Mouse (Mus musculus) heart, embryonic 12.5 days (tissue): Measurements from ENCODE around the gene Cep55. TPM values are rescaled to one million over a fixed set of nuclear protein-coding genes. Genes with fewer than 3 reads are reported as not detected.

Experiments used
- ATAC-seq: fragments of 200-750 bp; cut with Nextera tagmentation; 2 replicates; pipeline ENCODE4 v1.8.0; 2017; ENCODE audit warnings: moderate TSS enrichment, moderate library complexity; ENCODE audit not compliant: insufficient number of reproducible peaks, low FRiP score
- H3K27ac ChIP-seq: fragments of 300-500 bp; sonication (generic); 2 replicates; pipeline ENCODE4 v1.5.1; 2016; ENCODE audit warnings: mild to moderate bottlenecking, moderate library complexity; ENCODE audit not compliant: poor library complexity, severe bottlenecking
- H3K27me3 ChIP-seq: fragments of 300-500 bp; sonication (generic); replicated peaks from 2 replicates; pipeline ENCODE4 v1.6.1; 2016; ENCODE audit warnings: mild to moderate bottlenecking, moderate library complexity
- H3K36me3 ChIP-seq: fragments of 300-500 bp; sonication (generic); 2 replicates; pipeline ENCODE4 v1.6.1; 2016; ENCODE audit warnings: mild to moderate bottlenecking, moderate library complexity
- H3K4me1 ChIP-seq: fragments of 300-500 bp; sonication (generic); replicated peaks from 2 replicates; pipeline ENCODE4 v1.6.1; 2016; ENCODE audit warnings: mild to moderate bottlenecking
- H3K4me2 ChIP-seq: fragments of 300-500 bp; sonication (generic); 2 replicates; pipeline ENCODE4 v1.6.1; 2016; ENCODE audit warnings: mild to moderate bottlenecking, moderate library complexity
- H3K4me3 ChIP-seq: fragments of 300-500 bp; sonication (generic); 2 replicates; pipeline ENCODE4 v1.5.1; 2016; ENCODE audit warnings: mild to moderate bottlenecking
- H3K9ac ChIP-seq: fragments of 300-500 bp; sonication (generic); 2 replicates; pipeline ENCODE4 v1.6.1; 2016; ENCODE audit warnings: mild to moderate bottlenecking, moderate library complexity
- H3K9me3 ChIP-seq: fragments of 300-500 bp; sonication (generic); replicated peaks from 2 replicates; pipeline ENCODE4 v1.6.1; 2016; ENCODE audit warnings: mild to moderate bottlenecking, moderate library complexity
- WGBS: fragments of 180-500 bp; shearing (Covaris S2); methylation state at CpG from one replicate; pipeline ENCODE4 v1.1.7; 2016; 5-methylcytosine and 5-hydroxymethylcytosine counted together
- polyA plus RNA-seq: library from polyadenylated mRNA; unstranded; fragments of >200 nt; fragmentation: Nextera tagmentation; extraction: Ambion mirVana; gene quantifications from 2 replicates; pipeline ENCODE4 v1.2.1, GENCODE M21; 2016

The Cep55 gene
- polyA plus RNA-seq, 1 experiment from 2014 or later: 34.5 TPM

- no peak overlapping the region for H3K4me3 ChIP-seq
- no peak overlapping the region for H3K27ac ChIP-seq
- ATAC-seq: no peak
- no peak overlapping the region for H3K4me2 ChIP-seq
- H3K4me1 ChIP-seq: peaks cover 43% of the 10 kb centered on the region
- H3K9ac ChIP-seq: no peak overlapping the region
- no peaks in the 10 kb centered on the region for H3K9me3 ChIP-seq
- H3K36me3 ChIP-seq: no peaks in the 10 kb centered on the region
- WGBS: 84% methylated on average over 3 of the region's 3 CpGs
- H3K27me3 ChIP-seq: no peaks in the 10 kb centered on the region
These were observed 25.5 kb upstream of the Cep55 start for GRCm38 (mm10) chr19:38029292-38029691.

- H3K4me2 ChIP-seq: no peak overlapping the region
- H3K4me1 ChIP-seq: peaks cover 40% of the 10 kb centered on the region
- H3K9me3 ChIP-seq: no peaks in the 10 kb centered on the region
- H3K27me3 ChIP-seq: no peaks in the 10 kb centered on the region
- no peak overlapping the region for H3K4me3 ChIP-seq
- no peak overlapping the region for H3K9ac ChIP-seq
- ATAC-seq: no peak
- H3K36me3 ChIP-seq: no peaks in the 10 kb centered on the region
- no peak overlapping the region for H3K27ac ChIP-seq
- 69% methylated on average over 3 of the region's 3 CpGs for WGBS
These were observed 24.9 kb upstream of the Cep55 start for GRCm38 (mm10) chr19:38029871-38030270.

DNA sequence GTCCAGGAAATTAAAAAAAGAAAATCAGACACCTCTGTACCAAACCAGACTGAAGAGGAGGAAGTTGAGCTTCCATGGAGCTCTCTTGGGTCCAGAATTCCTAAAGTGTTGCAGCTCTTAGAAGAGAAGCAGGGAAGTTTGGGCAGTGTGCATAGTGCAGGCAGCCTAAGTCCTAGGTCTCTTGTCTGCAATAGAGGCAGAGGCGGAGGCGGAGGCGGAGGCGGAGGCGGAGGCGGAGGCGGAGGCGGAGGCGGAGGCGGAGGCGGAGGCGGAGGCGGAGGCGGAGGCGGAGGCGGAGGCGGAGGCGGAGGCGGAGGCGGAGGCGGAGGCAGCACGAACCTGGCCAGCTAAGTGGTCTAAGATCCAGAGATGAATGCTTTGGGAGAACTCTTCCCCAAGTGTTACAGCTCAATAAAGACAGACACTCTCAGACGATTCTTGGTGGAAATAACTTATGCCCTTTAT, 24.1 kb upstream of the Cep55 start:
- peaks cover 32% of the 10 kb centered on the region for H3K4me1 ChIP-seq
- H3K4me3 ChIP-seq: no peak overlapping the region

GRCm38 (mm10) chr19:38031144-38031543, 23.7 kb upstream of the Cep55 start:
- H3K36me3 ChIP-seq: no peaks in the 10 kb centered on the region
- peaks cover 28% of the 10 kb centered on the region for H3K4me1 ChIP-seq
- no peak overlapping the region for H3K4me3 ChIP-seq
- H3K9me3 ChIP-seq: no peaks in the 10 kb centered on the region
- H3K9ac ChIP-seq: no peak overlapping the region
- peak overlapping the region; percentile 38 for H3K4me2 ChIP-seq
- ATAC-seq: no peak
- 50% methylated on average over 9 of the region's 9 CpGs for WGBS
- no peak overlapping the region for H3K27ac ChIP-seq
- H3K27me3 ChIP-seq: no peaks in the 10 kb centered on the region

More for the DNA sequence above, 24.1 kb upstream of the Cep55 start:
- H3K36me3 ChIP-seq: no peaks in the 10 kb centered on the region
- no peaks in the 10 kb centered on the region for H3K9me3 ChIP-seq
- no peaks in the 10 kb centered on the region for H3K27me3 ChIP-seq
- no peak for ATAC-seq
- no peak overlapping the region for H3K27ac ChIP-seq
- 1% methylated on average over 21 of the region's 23 CpGs for WGBS
- H3K4me2 ChIP-seq: peak overlapping the region; percentile 38
- H3K9ac ChIP-seq: no peak overlapping the region

- H3K27ac ChIP-seq: no peak overlapping the region
- H3K4me3 ChIP-seq: no peak overlapping the region
- no peak overlapping the region for H3K4me2 ChIP-seq
- no peak overlapping the region for H3K9ac ChIP-seq
- peaks cover 12% of the 10 kb centered on the region for H3K4me1 ChIP-seq
- 73% methylated on average over 15 of the region's 15 CpGs for WGBS
- no peaks in the 10 kb centered on the region for H3K27me3 ChIP-seq
- H3K36me3 ChIP-seq: no peaks in the 10 kb centered on the region
- H3K9me3 ChIP-seq: no peaks in the 10 kb centered on the region
- ATAC-seq: no peak
These were observed 21.6 kb upstream of the Cep55 start for GRCm38 (mm10) chr19:38032993-38033734.

DNA sequence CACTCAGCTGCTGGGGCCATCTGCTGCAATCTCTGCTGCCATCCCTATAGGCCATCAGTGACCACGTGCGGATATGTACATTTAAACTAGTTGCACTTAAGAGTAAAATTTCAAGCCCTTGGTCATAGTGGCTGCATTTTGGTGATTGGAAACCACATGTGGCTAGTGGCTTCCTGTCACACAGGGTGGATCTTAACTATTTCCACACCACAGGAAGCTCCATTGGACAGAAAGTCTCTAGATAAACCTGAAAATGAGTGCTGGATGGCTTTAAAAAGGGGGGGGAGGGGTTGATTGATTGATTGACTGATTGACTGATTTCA, 21.1 kb upstream of the Cep55 start:
- no peak overlapping the region for H3K4me3 ChIP-seq
- ATAC-seq: no peak

GRCm38 (mm10) chr19:38034696-38035095, 20.1 kb upstream of the Cep55 start:
- Histone ChIP-seq H3K36me3 (no peaks in the 10 kb centered on the region), H3K27ac (no peak overlapping the region), H3K27me3 (no peaks in the 10 kb centered on the region), H3K4me1 (peaks cover 10% of the 10 kb centered on the region), H3K9me3 (no peaks in the 10 kb centered on the region), H3K4me2 (no peak overlapping the region), H3K9ac (no peak overlapping the region), H3K4me3 (no peak overlapping the region)
- ATAC-seq: no peak
- 76% methylated on average over 2 of the region's 2 CpGs for WGBS

More for the DNA sequence above, 21.1 kb upstream of the Cep55 start:
- Histone ChIP-seq H3K27me3 (no peaks in the 10 kb centered on the region), H3K27ac (no peak overlapping the region), H3K4me1 (peaks cover 10% of the 10 kb centered on the region), H3K9me3 (no peaks in the 10 kb centered on the region), H3K4me2 (no peak overlapping the region), H3K36me3 (no peaks in the 10 kb centered on the region), H3K9ac (no peak overlapping the region)
- 80% methylated on average over 2 of the region's 2 CpGs for WGBS

DNA sequence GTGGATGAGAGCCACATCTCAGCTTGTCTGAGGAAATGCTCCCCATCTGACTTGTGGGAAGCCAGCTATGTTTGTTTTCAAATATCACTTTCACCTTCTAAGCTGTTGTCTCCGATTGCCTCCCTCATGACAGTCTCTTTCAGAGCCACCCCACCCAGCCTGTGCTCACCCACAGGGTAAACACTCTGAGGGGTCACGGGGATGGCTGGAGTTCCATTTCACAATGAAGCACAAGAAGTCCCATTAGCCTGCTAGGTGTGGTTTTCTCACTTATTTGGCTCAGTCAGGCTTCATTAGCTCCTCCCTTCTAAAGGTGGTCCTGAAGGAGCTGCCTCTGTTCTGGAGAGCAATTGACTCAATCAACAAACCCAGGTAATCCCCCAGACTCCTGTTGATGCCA, 19.0 kb upstream of the Cep55 start:
- H3K27me3 ChIP-seq: no peaks in the 10 kb centered on the region; the same call in 1 of the 2 replicates
- peaks cover 4% of the 10 kb centered on the region; the same call in 1 of the 2 replicates for H3K4me1 ChIP-seq
- H3K4me3 ChIP-seq: no peak overlapping the region
- no peak overlapping the region for H3K4me2 ChIP-seq
- H3K27ac ChIP-seq: no peak overlapping the region
- no peaks in the 10 kb centered on the region for H3K9me3 ChIP-seq
- no peak overlapping the region for H3K9ac ChIP-seq
- no peaks in the 10 kb centered on the region for H3K36me3 ChIP-seq
- 68% methylated on average over 2 of the region's 2 CpGs for WGBS
- no peak for ATAC-seq

GRCm38 (mm10) chr19:38038267-38038666, 16.5 kb upstream of the Cep55 start:
- ATAC-seq: no peak
- H3K4me3 ChIP-seq: no peak overlapping the region
- no peaks in the 10 kb centered on the region for H3K9me3 ChIP-seq
- H3K4me2 ChIP-seq: no peak overlapping the region
- no peak overlapping the region for H3K27ac ChIP-seq
- H3K9ac ChIP-seq: no peak overlapping the region
- H3K36me3 ChIP-seq: no peaks in the 10 kb centered on the region
- WGBS: 56% methylated on average over 2 of the region's 2 CpGs
- peaks cover 7% of the 10 kb centered on the region for H3K4me1 ChIP-seq
- H3K27me3 ChIP-seq: no peaks in the 10 kb centered on the region; the same call in 1 of the 2 replicates

DNA sequence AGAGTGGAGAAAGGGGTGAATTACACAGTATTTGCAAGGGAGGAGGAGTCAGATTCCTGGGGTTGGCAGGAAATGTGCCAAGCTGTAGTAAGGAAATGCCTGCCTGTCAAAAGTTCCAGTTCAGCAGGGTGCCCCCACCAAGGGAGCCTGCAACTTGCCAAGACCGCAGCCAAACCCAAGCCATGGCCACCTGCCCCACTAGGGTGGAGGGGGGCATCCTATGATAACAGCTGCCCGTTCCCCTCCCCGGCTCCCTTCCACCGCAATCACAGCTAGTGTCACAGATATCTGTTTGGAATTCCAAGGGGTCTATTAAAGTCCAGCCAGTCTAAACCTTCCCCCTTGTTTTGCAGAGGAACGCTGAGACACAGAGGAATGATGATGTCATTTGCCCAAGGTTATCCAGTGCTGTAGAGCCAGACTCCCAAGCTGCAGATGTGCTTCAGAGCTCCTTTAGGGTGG, 12.5 kb upstream of the Cep55 start:
- Histone ChIP-seq H3K36me3 (no peaks in the 10 kb centered on the region), H3K4me3 (peak overlapping the region; percentile 51), H3K9me3 (no peaks in the 10 kb centered on the region), H3K27me3 (no peaks in the 10 kb centered on the region; the same call in 1 of the 2 replicates), H3K9ac (peak overlapping the region; percentile 49), H3K4me1 (peaks cover 7% of the 10 kb centered on the region), H3K4me2 (peak overlapping the region; percentile 90), H3K27ac (peak overlapping the region; percentile 57; the same call in 1 of the 2 replicates)
- WGBS: 7% methylated on average over 5 of the region's 5 CpGs
- ATAC-seq: peak; percentile 51; the same call in 1 of the 2 replicates

- H3K27ac ChIP-seq: peak within 1 kb of the TSS; percentile 57; the same call in 1 of the 2 replicates
These were observed 11.4 kb upstream of the Cep55 start, which contains the start of gene Myof for GRCm38 (mm10) chr19:38043281-38043981. Gene Myof (minus strand): TSS chr19:38043577.

More at GRCm38 (mm10) chr19:38043281-38043981, 11.4 kb upstream of the Cep55 start, which contains the start of gene Myof:
- Histone ChIP-seq H3K9me3 (no peaks in the 10 kb centered on the region), H3K36me3 (no peaks in the 10 kb centered on the region), H3K4me2 (peak within 1 kb of the TSS; percentile 90), H3K27me3 (peaks cover 4% of the 10 kb centered on the region; the same call in 1 of the 2 replicates), H3K4me1 (peaks cover 7% of the 10 kb centered on the region), H3K4me3 (peak within 1 kb of the TSS; percentile 51), H3K9ac (peak within 1 kb of the TSS; percentile 49)
- WGBS: under 1% methylated on average over 28 of the region's 28 CpGs
- peak; percentile 75; the same call in 1 of the 2 replicates for ATAC-seq
